Mouse (Mus musculus): ENCODE data around the gene Serpinb12. TPM values are rescaled to one million over a fixed set of nuclear protein-coding genes. Genes with fewer than 3 reads are reported as not detected.
"Not testable (repeated sequence)": the region's sequence is repeated elsewhere in the genome, so short reads cannot be mapped to it uniquely, and the experiment has no call there.

The Serpinb12 gene
- total RNA-seq (2014; fragmentation: Nextera tagmentation): not detected in 2 replicates
- 0.21 TPM in 1 of 2 replicates, not detected in the other for total RNA-seq (2017)

GRCm38 (mm10) chr1:106934265-106934664 is at the start of gene Serpinb12:
TSS of gene Serpinb12 (plus strand) at chr1:106934449.
- no peak for ATAC-seq (replicated peaks; ENCODE audit: poor library complexity, severe bottlenecking)

- not testable (repeated sequence) for ATAC-seq (replicated peaks; ENCODE audit: poor library complexity, severe bottlenecking)
These were observed 39.1 kb upstream of the Serpinb12 start for GRCm38 (mm10) chr1:106895142-106895541.

GRCm38 (mm10) chr1:106901406-106901805 is 32.8 kb upstream of the Serpinb12 start:
- ATAC-seq (replicated peaks; ENCODE audit: poor library complexity, severe bottlenecking): peak; percentile 98

GRCm38 (mm10) chr1:106931954-106932353 is 2.3 kb upstream of the Serpinb12 start:
- peak; percentile 94 for ATAC-seq (replicated peaks; ENCODE audit: poor library complexity, severe bottlenecking)

GRCm38 (mm10) chr1:106933658-106934057 is 591 bp upstream of the Serpinb12 start:
- peak; percentile 86 for ATAC-seq (replicated peaks; ENCODE audit: poor library complexity, severe bottlenecking)

- ATAC-seq (replicated peaks; ENCODE audit: poor library complexity, severe bottlenecking): peak; percentile 63
These were observed 13.0 kb downstream of the Serpinb12 start for GRCm38 (mm10) chr1:106947217-106947616.

- ATAC-seq (replicated peaks; ENCODE audit: poor library complexity, severe bottlenecking): peak; percentile 35; the same call in 1 of the 2 replicates
These were observed 25.7 kb downstream of the Serpinb12 start for GRCm38 (mm10) chr1:106959981-106960380.

GRCm38 (mm10) chr1:106961023-106961422 is 26.8 kb downstream of the Serpinb12 start:
- peak; percentile 93 for ATAC-seq (replicated peaks; ENCODE audit: poor library complexity, severe bottlenecking)

GRCm38 (mm10) chr1:106980684-106981083 is 46.4 kb downstream of the Serpinb12 start, which contains the start of gene Serpinb13:
TSS of gene Serpinb13 (plus strand) at chr1:106980984.
- no peak for ATAC-seq (replicated peaks; ENCODE audit: poor library complexity, severe bottlenecking)

- ATAC-seq (replicated peaks; ENCODE audit: poor library complexity, severe bottlenecking): peak; percentile 85
These were observed 48.8 kb downstream of the Serpinb12 start for GRCm38 (mm10) chr1:106983092-106983491.

- peak; percentile 88 for ATAC-seq (replicated peaks; ENCODE audit: poor library complexity, severe bottlenecking)
These were observed 49.6 kb downstream of the Serpinb12 start for GRCm38 (mm10) chr1:106983865-106984264.

- no peak for ATAC-seq (replicated peaks; ENCODE audit: poor library complexity, severe bottlenecking)
These were observed 66.2 kb downstream of the Serpinb12 start for GRCm38 (mm10) chr1:107000424-107000823.

GRCm38 (mm10) chr1:107001754-107002153 is 67.5 kb downstream of the Serpinb12 start:
- no peak for ATAC-seq (replicated peaks; ENCODE audit: poor library complexity, severe bottlenecking)

- ATAC-seq (replicated peaks; ENCODE audit: poor library complexity, severe bottlenecking): no peak
These were observed 72.1 kb downstream of the Serpinb12 start for GRCm38 (mm10) chr1:107006316-107006715.

Other genes with a start within 250 kb of the Serpinb12 start
- gene Bcl2, start 220.2 kb upstream of the Serpinb12 start, total RNA-seq (2014; fragmentation: Nextera tagmentation): 44.5 and 49.6 TPM in 2 replicates
- gene Bcl2, start 220.2 kb upstream of the Serpinb12 start, total RNA-seq (2017): 26.2 and 26.3 TPM in 2 replicates
- gene Kdsr, start 174.7 kb upstream of the Serpinb12 start, total RNA-seq (2014; fragmentation: Nextera tagmentation): 11.3 and 20.9 TPM in 2 replicates
- 30.0 and 33.9 TPM in 2 replicates for gene Kdsr, start 174.7 kb upstream of the Serpinb12 start, total RNA-seq (2017)
- gene Vps4b, start 137.7 kb upstream of the Serpinb12 start, total RNA-seq (2014; fragmentation: Nextera tagmentation): 79.2 and 94.1 TPM in 2 replicates
- gene Vps4b, start 137.7 kb upstream of the Serpinb12 start, total RNA-seq (2017): 84.5 and 105 TPM in 2 replicates
- not detected in 2 replicates for gene Serpinb5, start 73.3 kb upstream of the Serpinb12 start, total RNA-seq (2014; fragmentation: Nextera tagmentation)
- not detected in 2 replicates for gene Serpinb5, start 73.3 kb upstream of the Serpinb12 start, total RNA-seq (2017)
- not detected in 2 replicates for gene Serpinb13, start 46.5 kb downstream of the Serpinb12 start, total RNA-seq (2014; fragmentation: Nextera tagmentation)
- not detected in 2 replicates for gene Serpinb13, start 46.5 kb downstream of the Serpinb12 start, total RNA-seq (2017)
- not detected in 2 replicates for gene Serpinb3a, start 117.9 kb downstream of the Serpinb12 start, total RNA-seq (2014; fragmentation: Nextera tagmentation)
- not detected in 2 replicates for gene Serpinb3a, start 117.9 kb downstream of the Serpinb12 start, total RNA-seq (2017)
- gene Serpinb3d, start 149.1 kb downstream of the Serpinb12 start, total RNA-seq (2014; fragmentation: Nextera tagmentation): not detected in 2 replicates
- gene Serpinb3d, start 149.1 kb downstream of the Serpinb12 start, total RNA-seq (2017): not detected in 2 replicates